Comparison of ENCODE assay signal across 20 mouse cellular contexts in genomic region chr11:75970629-75971028, GRCm38 (mm10). TPM values are rescaled to one million over a fixed set of nuclear protein-coding genes. Genes with fewer than 3 reads are reported as not detected.
DNase-seq lines count a peak whose midpoint lies in the region; ATAC-seq and TF ChIP-seq lines count a peak whose summit lies in the region.
"Had no signal": no experiment of that assay in that cellular context is flagged by ENCODE, and none has a peak within 500 bp of the region (broad histone marks: within the 10 kb centered on the region; RNA-seq: fewer than 3 reads in every experiment).

No protein-coding gene starts in this region.

- POLR2A ChIA-PET in Patski (lab: Charles Lee), result interaction anchor here (0.6 kb wide), 1 partner anchor 281 kb away, joined by 4 read pairs; no protein-coding TSS in a partner anchor

- H3K9ac ChIP-seq in intestine, postnatal 0 days (ENCODE audit: low read depth, low read length), result no peak overlapping the region
- no peak overlapping the region for H3K9ac ChIP-seq in intestine, embryonic 15.5 days
- no peak overlapping the region for H3K9ac ChIP-seq in midbrain, postnatal 0 days (replicated peaks; ENCODE audit: low read length, poor library complexity, severe bottlenecking)
- no peak overlapping the region for H3K9ac ChIP-seq in midbrain, embryonic 15.5 days
- no peak overlapping the region for H3K9ac ChIP-seq in hindbrain, embryonic 13.5 days

- H3K27ac ChIP-seq in intestine, postnatal 0 days (ENCODE audit: low read depth, low read length), result no peak overlapping the region
- no peak overlapping the region for H3K27ac ChIP-seq in intestine, embryonic 15.5 days
- H3K27ac ChIP-seq in midbrain, postnatal 0 days (ENCODE audit: low read depth, low read length), result no peak overlapping the region
- no peak overlapping the region for H3K27ac ChIP-seq in midbrain, embryonic 15.5 days
- no peak overlapping the region for H3K27ac ChIP-seq in hindbrain, embryonic 13.5 days

- no peak overlapping the region for H3K4me3 ChIP-seq in intestine, postnatal 0 days (ENCODE audit: low read depth, low read length)
- no peak overlapping the region for H3K4me3 ChIP-seq in intestine, embryonic 15.5 days (replicated peaks)
- H3K4me3 ChIP-seq in midbrain, postnatal 0 days (ENCODE audit: low read depth, low read length), result no peak overlapping the region
- H3K4me3 ChIP-seq in midbrain, embryonic 15.5 days, result no peak overlapping the region
- H3K4me3 ChIP-seq in hindbrain, embryonic 13.5 days, result no peak overlapping the region
- H3K4me3 ChIP-seq: erythroblast, embryonic 14.5 days; megakaryocyte, embryonic 14.5 days had no signal

- 29% methylated on average over 3 of the region's 3 CpGs for WGBS in intestine, postnatal 0 days
- WGBS in intestine, embryonic 15.5 days, result 34% methylated on average over 3 of the region's 3 CpGs
- WGBS in midbrain, postnatal 0 days, result 20% methylated on average over 3 of the region's 3 CpGs
- 25% methylated on average over 3 of the region's 3 CpGs for WGBS in midbrain, embryonic 15.5 days
- 20% methylated on average over 3 of the region's 3 CpGs for WGBS in hindbrain, embryonic 13.5 days

- ATAC-seq in intestine, postnatal 0 days, result no peak
- ATAC-seq in intestine, embryonic 15.5 days, result no peak
- ATAC-seq in midbrain, postnatal 0 days (ENCODE audit: low FRiP score), result no peak
- ATAC-seq in midbrain, embryonic 15.5 days (replicated peaks), result no peak
- no peak for ATAC-seq in Patski
- ATAC-seq in activated CD4-positive, CD25-positive, alpha-beta regulatory T cell, adult 4 months, result no peak
- no peak for ATAC-seq in hindbrain, embryonic 13.5 days (ENCODE audit: low FRiP score)
- ATAC-seq: forebrain, embryonic 16.5 days; hindbrain, embryonic 16.5 days had no signal

- in situ Hi-C loops in Patski (cut with MboI; ENCODE audit: low pct_unique_long_range_greater_than_20kb), result no loop called here

- H3K4me2 ChIP-seq in intestine, postnatal 0 days (replicated peaks; ENCODE audit: low read depth), result no peak overlapping the region
- H3K4me2 ChIP-seq in intestine, embryonic 15.5 days (replicated peaks), result no peak overlapping the region
- H3K4me2 ChIP-seq in midbrain, postnatal 0 days (ENCODE audit: low read depth, low read length, poor library complexity, severe bottlenecking), result no peak overlapping the region
- no peak overlapping the region for H3K4me2 ChIP-seq in midbrain, embryonic 15.5 days
- no peak overlapping the region for H3K4me2 ChIP-seq in hindbrain, embryonic 13.5 days

- TF ChIP-seq CTCF in intestine, postnatal 0 days (IDR thresholded peaks at IDR 0.05; ENCODE audit: low read depth), result peak; percentile 58
- peak; percentile 38 for TF ChIP-seq CTCF in midbrain, postnatal 0 days (IDR thresholded peaks at IDR 0.05)
- peak; percentile 23 for TF ChIP-seq CTCF in Patski (IDR thresholded peaks at IDR 0.05)

- no peaks in the 10 kb centered on the region for H3K9me3 ChIP-seq in intestine, postnatal 0 days (ENCODE audit: control insufficient read depth)
- no peaks in the 10 kb centered on the region for H3K9me3 ChIP-seq in intestine, embryonic 15.5 days
- H3K9me3 ChIP-seq in midbrain, postnatal 0 days (ENCODE audit: low read length), result no peaks in the 10 kb centered on the region
- no peaks in the 10 kb centered on the region for H3K9me3 ChIP-seq in midbrain, embryonic 15.5 days
- no peaks in the 10 kb centered on the region for H3K9me3 ChIP-seq in hindbrain, embryonic 13.5 days

- CTCF ChIA-PET in Patski (lab: Charles Lee), result no interaction called here

- no peaks in the 10 kb centered on the region for H3K27me3 ChIP-seq in intestine, postnatal 0 days (replicated peaks; ENCODE audit: control insufficient read depth, insufficient read depth, low read length)
- no peaks in the 10 kb centered on the region for H3K27me3 ChIP-seq in intestine, embryonic 15.5 days (replicated peaks)
- H3K27me3 ChIP-seq in midbrain, postnatal 0 days (ENCODE audit: insufficient read depth, low read length), result no peaks in the 10 kb centered on the region; the same call in 1 of the 2 replicates
- H3K27me3 ChIP-seq in midbrain, embryonic 15.5 days (replicated peaks), result peaks cover 16% of the 10 kb centered on the region; the same call in 1 of the 2 replicates
- no peaks in the 10 kb centered on the region for H3K27me3 ChIP-seq in Patski
- H3K27me3 ChIP-seq in hindbrain, embryonic 13.5 days, result peaks cover 23% of the 10 kb centered on the region

- H3K4me1 ChIP-seq in intestine, postnatal 0 days (replicated peaks; ENCODE audit: control insufficient read depth, insufficient read depth, low read length), result peaks cover 11% of the 10 kb centered on the region
- peaks cover 7% of the 10 kb centered on the region for H3K4me1 ChIP-seq in intestine, embryonic 15.5 days (replicated peaks)
- peaks cover 3% of the 10 kb centered on the region; the same call in 1 of the 2 replicates for H3K4me1 ChIP-seq in midbrain, postnatal 0 days (ENCODE audit: insufficient read depth, low read length)
- H3K4me1 ChIP-seq in midbrain, embryonic 15.5 days, result peaks cover 23% of the 10 kb centered on the region
- peaks cover 18% of the 10 kb centered on the region for H3K4me1 ChIP-seq in hindbrain, embryonic 13.5 days (replicated peaks)

- no peaks in the 10 kb centered on the region for H3K36me3 ChIP-seq in intestine, postnatal 0 days (ENCODE audit: control insufficient read depth, insufficient read depth)
- H3K36me3 ChIP-seq in intestine, embryonic 15.5 days, result no peaks in the 10 kb centered on the region
- H3K36me3 ChIP-seq in midbrain, postnatal 0 days (ENCODE audit: insufficient read depth, low read length), result no peaks in the 10 kb centered on the region
- H3K36me3 ChIP-seq in midbrain, embryonic 15.5 days (replicated peaks), result no peaks in the 10 kb centered on the region
- H3K36me3 ChIP-seq in hindbrain, embryonic 13.5 days, result no peaks in the 10 kb centered on the region

- DNase-seq in midbrain, postnatal 0 days (ENCODE audit: low spot score), result no peak
- DNase-seq in Patski (ENCODE audit: low read depth, low spot score), result no peak
- DNase-seq: adrenal gland, postnatal 25 days; cerebellum, postnatal 10 days; heart, postnatal 10 days; layer of hippocampus, adult 9-11 months; liver; spleen, adult 18-20 months had no signal

RNA-seq across cellular contexts. Expression of gene 1700016K19Rik, which starts 29.1 kb away (rescaled TPM):
- 0.17 TPM in 1 of 2 replicates, not detected in the other for polyA plus RNA-seq in intestine, postnatal 0 days (2015; fragmentation: Nextera tagmentation; extraction: Ambion mirVana)
- 2.6 and 4.0 TPM in 2 replicates for polyA plus RNA-seq in intestine, embryonic 15.5 days (2015; fragmentation: Nextera tagmentation; extraction: Ambion mirVana)
- 5.5 and 11.3 TPM in 2 replicates for total RNA-seq in midbrain, postnatal 0 days (2014; rRNA removed)
- polyA plus RNA-seq in midbrain, postnatal 0 days (2015; fragmentation: Nextera tagmentation; extraction: Ambion mirVana), result 8.6 and 8.8 TPM in 2 replicates
- 4.8 and 5.5 TPM in 2 replicates for polyA plus RNA-seq in midbrain, embryonic 15.5 days (2015; fragmentation: Nextera tagmentation; extraction: Ambion mirVana)
- 0.19 TPM for polyA plus RNA-seq in Patski (2021)
- under 1 TPM in 1 of 2 experiments, not detected in 1; 0.37 TPM for polyA plus RNA-seq in activated CD4-positive, CD25-positive, alpha-beta regulatory T cell, adult 4 months (2017; shearing (Covaris generic))
- polyA plus RNA-seq in hindbrain, embryonic 13.5 days (2015; fragmentation: Nextera tagmentation; extraction: Ambion mirVana), result 1.7 and 5.5 TPM in 2 replicates
- total RNA-seq: adrenal gland, postnatal 25 days; gastrocnemius, adult 8-10 months; heart, adult 8-10 months; heart, postnatal 10 days; neutrophil, adult 5-6 weeks had no signal
- polyA plus RNA-seq: erythroblast, embryonic 14.5 days had no signal

RNA-seq across cellular contexts. Expression of gene Rph3al, which starts 32.4 kb away (rescaled TPM):
- polyA plus RNA-seq in intestine, postnatal 0 days (2015; fragmentation: Nextera tagmentation; extraction: Ambion mirVana), result 10.5 and 12.9 TPM in 2 replicates
- polyA plus RNA-seq in intestine, embryonic 15.5 days (2015; fragmentation: Nextera tagmentation; extraction: Ambion mirVana), result 18.2 and 19.7 TPM in 2 replicates
- total RNA-seq in midbrain, postnatal 0 days (2014; rRNA removed), result 3.4 and 4.0 TPM in 2 replicates
- polyA plus RNA-seq in midbrain, postnatal 0 days (2015; fragmentation: Nextera tagmentation; extraction: Ambion mirVana), result 3.0 and 3.1 TPM in 2 replicates
- polyA plus RNA-seq in midbrain, embryonic 15.5 days (2015; fragmentation: Nextera tagmentation; extraction: Ambion mirVana), result 3.2 and 3.8 TPM in 2 replicates
- 14.4 TPM for polyA plus RNA-seq in Patski (2021)
- 1 to 10 TPM; 5.9 to 8.0 TPM for polyA plus RNA-seq in activated CD4-positive, CD25-positive, alpha-beta regulatory T cell, adult 4 months (2017; shearing (Covaris generic))
- polyA plus RNA-seq in hindbrain, embryonic 13.5 days (2015; fragmentation: Nextera tagmentation; extraction: Ambion mirVana), result 2.2 and 2.5 TPM in 2 replicates
- polyA plus RNA-seq: erythroblast, embryonic 14.5 days had no signal

RNA-seq across cellular contexts. Expression of gene Rflnb, which starts 57.0 kb away (rescaled TPM):
- 24.2 and 26.8 TPM in 2 replicates for polyA plus RNA-seq in intestine, postnatal 0 days (2015; fragmentation: Nextera tagmentation; extraction: Ambion mirVana)
- polyA plus RNA-seq in intestine, embryonic 15.5 days (2015; fragmentation: Nextera tagmentation; extraction: Ambion mirVana), result 51.8 and 52.0 TPM in 2 replicates
- total RNA-seq in midbrain, postnatal 0 days (2014; rRNA removed), result 16.7 and 17.7 TPM in 2 replicates
- 15.2 and 16.3 TPM in 2 replicates for polyA plus RNA-seq in midbrain, postnatal 0 days (2015; fragmentation: Nextera tagmentation; extraction: Ambion mirVana)
- 10.9 and 11.3 TPM in 2 replicates for polyA plus RNA-seq in midbrain, embryonic 15.5 days (2015; fragmentation: Nextera tagmentation; extraction: Ambion mirVana)
- polyA plus RNA-seq in Patski (2021), result 3.5 TPM
- 10 to 100 TPM; 13.7 to 15.9 TPM for polyA plus RNA-seq in activated CD4-positive, CD25-positive, alpha-beta regulatory T cell, adult 4 months (2017; shearing (Covaris generic))
- polyA plus RNA-seq in hindbrain, embryonic 13.5 days (2015; fragmentation: Nextera tagmentation; extraction: Ambion mirVana), result 7.5 and 7.9 TPM in 2 replicates
